Mouse (Mus musculus) midbrain, embryonic 10.5 days (tissue): Measurements from ENCODE around the gene Nxt2. TPM values are rescaled to one million over a fixed set of nuclear protein-coding genes. Genes with fewer than 3 reads are reported as not detected.
"Not testable (repeated sequence)": the region's sequence is repeated elsewhere in the genome, so short reads cannot be mapped to it uniquely, and the experiment has no call there.

Experiments used
- DNase-seq: peaks from one replicate; pipeline ENCODE4 v3.0.0-alpha.2; 2017; ENCODE audit warnings: low spot score
- H3K27ac ChIP-seq: fragments of 300-500 bp; sonication (generic); replicated peaks from 2 replicates; pipeline ENCODE4 v1.5.1; 2016; ENCODE audit warnings: mild to moderate bottlenecking
- H3K27me3 ChIP-seq: fragments of 300-500 bp; sonication (generic); 2 replicates; pipeline ENCODE4 v1.6.1; 2016; ENCODE audit warnings: low read depth, mild to moderate bottlenecking; ENCODE audit not compliant: poor library complexity, severe bottlenecking
- H3K36me3 ChIP-seq: fragments of 300-500 bp; sonication (generic); 2 replicates; pipeline ENCODE4 v1.6.1; 2016; ENCODE audit warnings: mild to moderate bottlenecking, moderate library complexity
- H3K4me1 ChIP-seq: fragments of 300-500 bp; sonication (generic); 2 replicates; pipeline ENCODE4 v1.6.1; 2016
- H3K4me3 ChIP-seq: fragments of 300-500 bp; sonication (generic); 2 replicates; pipeline ENCODE4 v1.5.1; 2016; ENCODE audit warnings: mild to moderate bottlenecking, moderate library complexity
- H3K9me3 ChIP-seq: fragments of 300-500 bp; sonication (generic); replicated peaks from 2 replicates; pipeline ENCODE4 v1.6.1; 2016; ENCODE audit warnings: mild to moderate bottlenecking
- WGBS: fragments of 180-500 bp; shearing (Covaris S2); methylation state at CpG from one replicate; pipeline ENCODE4 v1.1.7; 2016; 5-methylcytosine and 5-hydroxymethylcytosine counted together
- polyA plus RNA-seq: library from polyadenylated mRNA; unstranded; fragments of >200 nt; fragmentation: Nextera tagmentation; extraction: Ambion mirVana; gene quantifications from 2 replicates; pipeline ENCODE4 v1.2.1, GENCODE M21; 2016

The Nxt2 gene
- 8.8 and 9.4 TPM in 2 replicates for polyA plus RNA-seq

DNA sequence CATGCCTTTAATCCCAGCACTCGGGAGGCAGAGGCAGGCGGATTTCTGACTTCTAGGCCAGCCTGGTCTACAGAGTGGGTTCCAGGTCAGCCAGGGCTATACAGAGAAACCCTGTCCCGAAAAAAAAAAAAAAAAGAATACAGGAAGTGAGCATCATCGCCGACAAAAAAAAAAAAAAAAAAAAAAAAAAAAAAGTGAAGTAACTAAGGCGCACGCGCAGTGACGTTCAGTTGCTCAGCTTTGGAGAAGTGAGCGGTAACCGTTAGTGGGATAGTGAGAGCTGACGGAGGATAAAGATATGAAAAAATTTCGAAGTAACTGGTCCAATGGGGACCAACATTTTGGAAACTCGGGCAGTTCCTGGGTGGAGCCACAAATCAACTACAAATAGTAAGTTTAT is at the start of gene Nxt2:
Nxt2 (plus strand) TSS at position 229 of the 400 bp plus-strand sequence.
- Histone ChIP-seq H3K27ac (peak within 1 kb of the TSS; percentile 67), H3K4me3 (peak within 1 kb of the TSS; percentile 57), H3K27me3 (peaks cover 22% of the 10 kb centered on the region), H3K36me3 (no peaks in the 10 kb centered on the region), H3K4me1 (no peaks in the 10 kb centered on the region), H3K9me3 (no peaks in the 10 kb centered on the region)
- no peak for DNase-seq
- WGBS: 84% methylated on average over 14 of the region's 14 CpGs

DNA sequence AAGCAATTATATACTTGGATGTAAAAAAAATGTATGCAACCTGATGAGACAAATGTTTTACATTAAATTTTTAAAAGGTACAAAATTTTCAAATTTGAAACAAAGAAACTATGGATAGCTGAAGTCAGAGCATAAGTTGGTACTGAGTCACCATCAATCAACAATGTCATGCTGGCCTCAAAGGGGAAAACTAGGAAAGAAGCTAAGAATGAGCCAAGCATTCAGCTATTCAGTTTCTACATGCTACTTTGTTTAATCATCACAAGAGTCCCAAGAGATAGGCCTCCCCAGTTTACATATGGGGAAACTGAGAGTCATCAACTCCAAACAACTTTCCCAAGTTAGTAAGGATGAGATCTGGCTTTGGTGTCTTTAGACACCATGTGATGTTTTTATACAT is 49.6 kb upstream of the Nxt2 start:
- Histone ChIP-seq H3K9me3 (no peaks in the 10 kb centered on the region), H3K4me1 (no peaks in the 10 kb centered on the region), H3K4me3 (no peak overlapping the region), H3K27ac (no peak overlapping the region), H3K27me3 (peaks cover 97% of the 10 kb centered on the region), H3K36me3 (no peaks in the 10 kb centered on the region)
- no peak for DNase-seq

DNA sequence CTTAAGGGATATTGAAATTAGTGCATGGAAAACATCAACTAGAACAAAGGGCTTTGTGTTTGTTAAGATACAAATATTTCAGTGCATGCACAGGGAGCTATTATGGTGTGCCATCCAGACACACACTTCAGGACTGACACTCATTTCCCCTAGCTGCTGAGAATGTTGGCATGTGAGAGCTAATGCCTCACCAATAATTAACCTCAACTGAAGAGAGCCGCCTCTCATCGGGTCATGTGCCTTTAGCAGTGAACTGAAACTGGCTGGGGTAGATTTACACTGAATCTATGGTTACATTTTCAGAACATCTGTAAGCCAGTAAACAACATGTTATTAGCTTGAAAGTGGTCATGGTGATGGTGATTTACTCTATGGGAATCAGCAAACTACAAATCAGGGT is 44.5 kb upstream of the Nxt2 start:
- DNase-seq: no peak
- Histone ChIP-seq H3K9me3 (no peaks in the 10 kb centered on the region), H3K27ac (no peak overlapping the region), H3K27me3 (peaks cover 97% of the 10 kb centered on the region), H3K4me1 (no peaks in the 10 kb centered on the region), H3K4me3 (no peak overlapping the region), H3K36me3 (no peaks in the 10 kb centered on the region)
- WGBS: 90% methylated on average over 2 of the region's 2 CpGs

DNA sequence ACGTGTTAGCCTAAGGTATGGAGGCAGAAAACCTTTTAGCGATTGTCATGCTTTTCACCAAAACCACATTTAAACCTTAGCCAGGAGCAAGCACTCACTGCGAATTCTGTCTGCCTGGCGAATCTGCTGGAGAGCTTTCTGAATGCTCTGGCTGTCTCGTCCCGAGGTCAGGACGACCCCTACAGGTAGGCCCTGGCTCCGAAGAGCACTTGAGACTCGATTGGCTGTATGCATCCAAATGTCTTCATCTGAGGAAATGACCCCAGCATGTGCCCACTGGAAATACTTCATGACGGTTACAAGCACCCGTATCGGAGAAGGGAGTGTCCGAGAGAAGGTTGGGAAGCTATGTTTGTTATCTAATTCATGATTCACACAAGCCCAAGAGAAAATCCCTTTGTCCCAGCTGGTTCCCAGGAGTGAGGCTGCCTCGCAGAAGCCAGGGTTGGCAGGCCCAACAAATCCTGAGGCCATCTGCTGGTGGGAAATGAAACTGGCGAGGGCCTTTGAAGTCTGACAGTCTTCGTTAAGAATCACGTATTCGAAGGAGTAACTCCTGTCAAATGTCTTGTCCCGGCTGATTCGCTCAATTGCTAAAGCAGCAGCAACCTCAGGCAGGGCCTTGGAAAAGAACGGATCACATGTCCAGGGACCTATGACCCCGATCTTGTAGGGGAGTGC is 37.4 kb upstream of the Nxt2 start:
- no peaks in the 10 kb centered on the region for H3K9me3 ChIP-seq
- no peaks in the 10 kb centered on the region for H3K36me3 ChIP-seq
- no peaks in the 10 kb centered on the region for H3K4me1 ChIP-seq
- WGBS: 28% methylated on average over 22 of the region's 22 CpGs
- H3K4me3 ChIP-seq: no peak overlapping the region
- peaks cover 89% of the 10 kb centered on the region for H3K27me3 ChIP-seq
- peak overlapping the region; percentile 42; the same call in 1 of the 2 replicates for H3K27ac ChIP-seq
- DNase-seq: peak; percentile 58

DNA sequence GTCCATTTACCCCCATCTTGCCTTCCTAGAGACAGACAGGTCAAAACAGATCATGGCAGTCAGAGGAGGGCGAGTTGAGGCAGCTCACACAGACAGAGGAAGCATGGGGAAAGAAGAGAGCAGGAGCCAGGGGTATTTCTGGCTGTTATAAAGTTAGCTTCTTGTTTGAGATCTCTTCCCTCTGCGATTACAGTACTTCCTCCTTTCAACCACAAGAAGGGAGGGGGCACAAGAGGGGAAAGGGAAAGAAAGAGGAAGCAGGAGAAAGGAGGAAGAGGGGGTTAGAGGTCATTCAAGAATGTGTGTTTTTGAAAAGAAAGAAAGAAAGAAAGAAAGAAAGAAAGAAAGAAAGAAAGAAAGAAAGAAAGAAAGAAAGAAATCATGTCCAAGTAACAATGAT is 36.2 kb upstream of the Nxt2 start:
- peaks cover 89% of the 10 kb centered on the region for H3K27me3 ChIP-seq
- DNase-seq: no peak
- WGBS: 68% methylated on average over 2 of the region's 2 CpGs
- H3K9me3 ChIP-seq: no peaks in the 10 kb centered on the region
- H3K27ac ChIP-seq: no peak overlapping the region
- no peaks in the 10 kb centered on the region for H3K36me3 ChIP-seq
- H3K4me1 ChIP-seq: no peaks in the 10 kb centered on the region
- no peak overlapping the region for H3K4me3 ChIP-seq

DNA sequence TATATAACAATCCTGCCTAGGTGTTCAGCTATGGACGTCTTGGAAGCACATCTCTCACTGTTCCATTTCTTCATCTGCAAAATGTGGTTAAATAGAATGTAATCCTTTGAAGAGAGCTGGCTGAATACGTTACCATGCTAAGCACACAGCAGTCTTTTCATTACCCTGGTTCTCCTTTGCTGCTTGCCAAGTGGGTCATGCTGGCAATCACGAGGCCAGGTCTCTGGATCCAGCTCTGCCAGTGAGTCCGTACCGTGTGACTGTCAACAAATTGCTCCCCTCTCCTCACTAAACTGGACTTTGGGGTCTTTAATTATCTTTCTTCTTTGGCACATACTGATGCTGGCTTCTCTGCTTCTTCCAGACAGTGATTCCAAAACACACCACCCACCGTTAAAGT is 32.1 kb upstream of the Nxt2 start:
- Histone ChIP-seq H3K27ac (no peak overlapping the region), H3K4me1 (no peaks in the 10 kb centered on the region), H3K27me3 (peaks cover 81% of the 10 kb centered on the region), H3K4me3 (no peak overlapping the region), H3K9me3 (no peaks in the 10 kb centered on the region), H3K36me3 (no peaks in the 10 kb centered on the region)
- DNase-seq: no peak
- 74% methylated on average over 6 of the region's 6 CpGs for WGBS

DNA sequence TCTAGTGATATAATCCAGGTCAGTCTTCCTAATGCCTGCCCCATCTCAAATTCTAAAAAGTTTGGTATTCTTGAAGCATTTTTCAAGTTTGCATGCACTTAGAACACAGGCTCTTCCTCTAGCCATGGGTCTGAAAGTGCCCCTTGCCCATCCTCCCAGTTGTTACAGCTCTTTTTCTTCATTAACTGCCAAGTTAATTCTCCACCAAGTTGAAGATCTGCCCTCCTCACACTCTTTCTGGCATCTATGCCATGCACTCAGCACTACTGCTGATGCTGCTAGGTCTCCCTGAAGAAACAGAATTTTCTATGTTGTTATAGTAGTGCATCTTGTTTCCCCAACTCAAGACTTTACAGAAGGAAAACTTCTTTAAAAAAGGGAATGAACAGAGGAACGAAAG is 31.0 kb upstream of the Nxt2 start:
- Histone ChIP-seq H3K9me3 (no peaks in the 10 kb centered on the region), H3K36me3 (no peaks in the 10 kb centered on the region), H3K27me3 (peaks cover 70% of the 10 kb centered on the region), H3K4me1 (no peaks in the 10 kb centered on the region), H3K27ac (no peak overlapping the region), H3K4me3 (no peak overlapping the region)
- no peak for DNase-seq
- 86% methylated on average over 1 of the region's 1 CpGs for WGBS

DNA sequence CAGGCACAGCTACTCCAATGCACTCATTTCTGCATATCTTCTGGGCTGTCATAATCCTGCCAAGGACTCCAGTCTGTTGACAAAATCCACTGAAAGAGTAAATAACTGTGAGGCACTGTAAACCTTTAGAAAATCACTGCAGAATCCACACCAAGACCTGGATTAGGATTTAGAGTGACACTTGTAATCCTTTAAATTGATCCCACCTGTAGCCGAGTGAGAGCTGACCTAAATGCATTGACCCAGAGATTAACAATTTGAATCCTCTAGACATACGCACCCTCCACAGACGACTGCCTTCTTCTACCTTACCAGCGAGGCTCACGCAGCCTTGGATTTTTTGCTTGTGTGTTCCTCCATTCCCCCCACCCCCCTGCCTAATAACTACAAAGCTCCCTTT is 29.7 kb upstream of the Nxt2 start, which contains the start of gene Gucy2f:
Gucy2f (minus strand) TSS at position 101 of the 400 bp plus-strand sequence.
- 53% methylated on average over 5 of the region's 5 CpGs for WGBS
- no peaks in the 10 kb centered on the region for H3K4me1 ChIP-seq
- no peak for DNase-seq
- peaks cover 58% of the 10 kb centered on the region for H3K27me3 ChIP-seq
- no peak within 1 kb of the TSS for H3K27ac ChIP-seq
- no peaks in the 10 kb centered on the region for H3K9me3 ChIP-seq
- no peak within 1 kb of the TSS for H3K4me3 ChIP-seq
- no peaks in the 10 kb centered on the region for H3K36me3 ChIP-seq

DNA sequence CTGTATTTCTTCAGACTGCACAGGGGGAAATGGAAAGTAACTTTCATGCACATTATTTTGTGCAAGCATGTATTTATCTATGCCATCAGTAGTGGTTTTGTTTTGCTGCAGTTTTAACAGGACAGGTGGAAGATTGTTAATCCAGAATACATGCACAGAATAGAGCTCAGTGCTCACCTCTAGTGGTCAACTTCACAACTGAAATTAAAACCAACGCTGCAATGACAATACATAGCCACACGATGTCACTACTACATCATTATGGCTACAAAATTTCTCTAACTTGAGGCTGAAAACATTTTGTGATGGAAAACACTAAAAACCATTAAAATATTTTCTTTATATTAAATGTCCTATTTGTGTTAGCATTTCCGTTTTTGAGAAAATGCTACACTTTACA is 26.3 kb upstream of the Nxt2 start:
- no peaks in the 10 kb centered on the region for H3K4me1 ChIP-seq
- 11% methylated on average over 3 of the region's 3 CpGs for WGBS

DNA sequence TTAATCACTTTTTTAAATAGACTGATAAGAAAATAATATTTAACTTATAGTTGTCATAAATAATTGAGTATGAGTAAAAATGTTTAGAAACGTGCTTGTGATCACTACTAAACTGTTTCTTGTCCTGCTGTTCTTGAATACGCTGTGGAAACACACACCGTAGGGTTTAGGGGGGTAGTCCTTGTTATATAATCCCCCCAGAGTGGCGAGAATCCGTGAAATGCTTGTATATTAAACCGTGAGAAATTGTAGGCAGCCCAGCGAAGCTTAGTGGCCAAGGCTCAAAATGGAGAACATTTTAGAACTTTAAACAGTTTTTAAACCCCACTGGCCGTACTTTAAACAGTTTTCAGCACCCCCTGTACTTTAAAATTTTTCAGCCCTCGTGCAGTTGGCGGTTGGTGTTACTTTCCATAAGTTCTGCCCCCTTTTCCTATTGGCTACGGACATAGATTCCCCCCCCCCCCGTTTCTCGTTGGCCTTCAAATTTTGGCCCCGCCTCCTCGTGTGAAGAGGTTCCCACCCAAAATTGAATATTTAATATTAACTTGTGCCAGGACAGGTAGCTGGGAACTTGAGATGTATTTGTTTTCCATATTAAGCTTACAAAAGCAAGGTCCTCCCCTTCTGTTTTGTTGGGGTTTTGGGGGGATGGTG is 956 bp downstream of the Nxt2 start:
- peak; percentile 47 for DNase-seq
- H3K36me3 ChIP-seq: no peaks in the 10 kb centered on the region

More for the DNA sequence above, 26.3 kb upstream of the Nxt2 start:
- H3K9me3 ChIP-seq: no peaks in the 10 kb centered on the region
- H3K27ac ChIP-seq: no peak overlapping the region
- H3K27me3 ChIP-seq: peaks cover 25% of the 10 kb centered on the region
- no peaks in the 10 kb centered on the region for H3K36me3 ChIP-seq
- H3K4me3 ChIP-seq: no peak overlapping the region
- DNase-seq: no peak

DNA sequence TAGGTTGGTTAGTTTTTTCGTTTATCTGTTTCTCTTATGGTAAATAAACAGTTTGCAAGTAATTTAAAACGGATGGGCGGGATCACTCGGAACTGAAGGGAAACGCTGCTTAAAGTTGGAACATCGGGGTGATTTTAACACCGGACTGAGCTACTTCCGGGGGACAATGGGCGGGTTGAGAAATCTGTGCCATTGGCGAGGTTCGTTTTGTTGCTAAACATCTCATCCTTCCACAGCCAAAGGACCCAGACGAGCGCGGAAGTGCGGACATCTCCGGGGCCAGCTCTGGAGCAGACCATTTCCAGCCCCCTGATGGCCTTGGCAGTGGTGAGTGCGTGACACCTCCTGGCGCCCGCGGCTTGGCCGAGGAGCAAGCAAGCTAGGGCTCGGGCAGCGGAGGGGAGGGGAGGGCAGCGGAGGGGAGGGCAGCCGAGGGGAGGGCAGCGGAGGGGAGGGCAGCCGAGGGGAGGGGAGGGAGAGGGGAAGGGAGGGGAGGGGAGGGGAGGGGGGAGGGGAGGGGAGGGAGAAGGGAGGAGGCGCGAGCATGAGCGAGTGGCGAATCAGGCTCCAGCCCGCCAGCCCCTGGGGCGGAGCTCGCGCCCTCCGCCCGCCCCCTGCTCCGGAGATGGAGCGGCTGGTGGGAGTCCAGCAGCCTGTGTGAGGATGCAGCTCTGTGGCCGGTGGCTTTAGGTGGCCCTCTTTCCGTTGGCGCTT is 1.6 kb downstream of the Nxt2 start:
- 22% methylated on average over 34 of the region's 42 CpGs for WGBS
- peak overlapping the region; percentile 86 for H3K27ac ChIP-seq
- H3K4me1 ChIP-seq: no peaks in the 10 kb centered on the region
- peaks cover 13% of the 10 kb centered on the region for H3K27me3 ChIP-seq
- peak overlapping the region; percentile 57 for H3K4me3 ChIP-seq
- H3K9me3 ChIP-seq: no peaks in the 10 kb centered on the region
- peak; percentile 76 for DNase-seq
- H3K36me3 ChIP-seq: no peaks in the 10 kb centered on the region

More for the DNA sequence above, 956 bp downstream of the Nxt2 start:
- Histone ChIP-seq H3K27me3 (peaks cover 16% of the 10 kb centered on the region), H3K9me3 (no peaks in the 10 kb centered on the region), H3K4me3 (peak overlapping the region; percentile 57), H3K27ac (peak overlapping the region; percentile 86), H3K4me1 (no peaks in the 10 kb centered on the region)
- WGBS: 28% methylated on average over 15 of the region's 15 CpGs

DNA sequence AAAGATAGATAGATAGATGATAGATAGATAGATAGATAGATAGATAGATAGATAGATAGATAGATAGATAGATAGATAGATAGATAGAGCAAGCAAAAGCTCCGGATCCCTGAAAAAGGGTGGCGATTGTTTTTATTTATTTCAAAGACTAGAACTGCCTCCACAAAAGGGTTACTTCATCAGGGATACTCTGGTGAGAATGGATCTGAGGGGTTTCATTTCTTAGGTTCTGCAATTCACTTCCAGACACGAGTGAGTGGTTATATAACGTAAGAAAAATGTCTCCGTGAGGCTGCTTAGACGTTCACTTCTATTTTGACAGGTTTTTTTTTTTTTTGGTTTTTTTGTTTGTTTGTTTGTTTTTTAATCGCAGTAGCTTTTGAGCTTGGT is 2.2 kb downstream of the Nxt2 start:
- WGBS: 56% methylated on average over 7 of the region's 7 CpGs
- no peaks in the 10 kb centered on the region for H3K4me1 ChIP-seq
- peaks cover 10% of the 10 kb centered on the region for H3K27me3 ChIP-seq
- DNase-seq: no peak
- no peaks in the 10 kb centered on the region for H3K36me3 ChIP-seq
- peak overlapping the region; percentile 57 for H3K4me3 ChIP-seq
- peak overlapping the region; percentile 46; the same call in 1 of the 2 replicates for H3K27ac ChIP-seq
- no peaks in the 10 kb centered on the region for H3K9me3 ChIP-seq

DNA sequence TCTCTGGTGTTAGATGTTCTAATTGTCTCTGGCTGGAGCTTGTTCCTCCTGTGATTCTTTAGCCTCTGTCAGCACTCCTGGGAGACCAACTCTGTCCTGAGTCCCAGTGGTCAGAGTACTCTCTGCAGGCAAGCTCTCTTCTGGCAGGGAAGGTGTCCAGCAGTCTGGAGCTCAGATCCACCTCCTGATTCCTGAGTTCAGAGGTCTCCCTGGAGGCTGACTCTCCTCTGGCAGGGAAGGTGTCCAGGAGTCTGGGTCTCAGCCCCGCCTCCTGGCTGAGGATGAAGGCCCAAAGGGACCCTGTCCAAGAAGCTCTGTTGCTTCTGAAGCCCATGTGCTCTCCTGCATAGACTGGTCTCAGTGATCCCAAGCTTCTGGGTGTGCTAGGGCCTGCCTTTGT is 9.6 kb downstream of the Nxt2 start:
- not testable (repeated sequence) for H3K27ac ChIP-seq, DNase-seq, H3K4me1 ChIP-seq, H3K9me3 ChIP-seq, H3K36me3 ChIP-seq, H3K4me3 ChIP-seq
- H3K27me3 ChIP-seq: peaks cover 27% of the 10 kb centered on the region
- WGBS: 67% methylated on average over 1 of the region's 1 CpGs
